Mouse (Mus musculus) heart, postnatal 36 days (tissue): ENCODE data around the gene Dnase1l3. TPM values are rescaled to one million over a fixed set of nuclear protein-coding genes. Genes with fewer than 3 reads are reported as not detected.
A peak's percentile ranks its signal among the peaks of the same experiment; 100 is the strongest.

Experiments used
- DNase-seq, 2 experiments: peaks; one replicate each; pipeline ENCODE4 v3.0.0; 2021 to 2022
- intact Hi-C: fragments of 180-260 bp; cut with DNase I; formaldehyde crosslinking; loops from one replicate; pipeline ENCODE4 v1.15.1; 2025
- total RNA-seq, 2 experiments: library from RNA; stranded (reverse); gene quantifications; 2 replicates each; pipeline ENCODE4 v1.2.3; 2021

Gene Dnase1l3
- total RNA-seq, 2 experiments from 2014 or later = 0.06 to 0.08 TPM

DNA sequence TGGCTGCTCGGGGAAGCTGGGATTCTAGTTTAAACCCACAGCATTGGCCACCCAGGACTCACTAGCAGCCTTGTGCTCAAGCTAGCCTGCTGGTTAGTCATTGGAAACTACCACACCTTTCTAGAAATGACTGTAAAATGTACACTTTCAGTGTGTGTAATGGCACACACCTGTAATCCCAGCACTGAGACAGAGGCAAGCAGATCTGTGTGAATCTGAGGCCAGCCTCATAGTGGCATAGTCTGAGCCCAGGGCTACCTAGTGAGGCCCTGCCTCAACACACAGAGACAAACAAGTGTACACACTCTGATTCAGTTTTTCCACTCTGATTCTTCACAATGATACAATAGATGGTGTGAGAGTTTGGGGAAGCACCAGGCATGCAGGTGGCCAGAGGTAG lies 5.0 kb downstream of the Dnase1l3 start:
- DNase-seq = no peak
- intact Hi-C loops = no loop called here

- no peak for DNase-seq
- intact Hi-C loops = no loop called here
Measured at GRCm38 (mm10) chr14:7986913-7987312, 7.5 kb downstream of the Dnase1l3 start.

DNA sequence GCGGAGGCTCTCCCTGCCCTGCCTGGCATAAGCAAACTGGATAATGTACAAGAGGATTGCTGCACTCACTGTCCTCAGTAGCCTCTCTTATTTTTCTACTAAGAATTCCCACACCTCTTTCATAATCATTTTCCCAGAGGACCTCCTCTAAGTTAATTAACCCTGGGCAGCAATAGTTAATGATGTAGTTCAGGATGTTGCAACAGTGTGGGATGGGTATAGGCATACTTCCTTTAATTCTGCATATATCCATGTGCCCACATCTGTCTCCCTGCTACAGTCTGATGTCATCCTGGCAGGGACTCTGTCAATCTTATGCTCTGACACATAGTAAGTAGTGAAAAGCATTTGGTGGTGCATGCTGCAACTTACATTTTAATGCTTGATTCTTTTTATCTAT lies 13.1 kb downstream of the Dnase1l3 start:
- DNase-seq = no peak
- intact Hi-C loops = no loop called here

DNA sequence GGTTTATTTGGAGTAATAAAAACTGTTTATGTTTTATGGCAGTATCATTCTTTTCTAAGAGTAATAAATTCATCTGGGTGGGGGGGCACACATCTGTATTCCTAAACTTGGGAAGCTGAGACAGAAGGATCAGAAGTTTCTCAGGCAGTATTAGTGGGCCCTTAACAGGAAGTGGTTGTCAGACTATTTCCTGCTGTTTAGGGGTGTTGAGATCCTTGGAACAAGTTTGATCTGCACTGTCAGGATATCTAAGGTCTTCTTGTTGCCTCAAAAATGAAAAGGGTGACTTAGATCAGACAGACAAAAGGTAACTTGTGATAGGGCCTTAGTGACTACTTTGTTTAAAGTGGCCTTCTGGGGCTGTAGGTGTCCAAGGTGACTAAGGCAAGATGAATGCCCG lies 16.2 kb downstream of the Dnase1l3 start:
- no peak for DNase-seq
- intact Hi-C loops = no loop called here

DNA sequence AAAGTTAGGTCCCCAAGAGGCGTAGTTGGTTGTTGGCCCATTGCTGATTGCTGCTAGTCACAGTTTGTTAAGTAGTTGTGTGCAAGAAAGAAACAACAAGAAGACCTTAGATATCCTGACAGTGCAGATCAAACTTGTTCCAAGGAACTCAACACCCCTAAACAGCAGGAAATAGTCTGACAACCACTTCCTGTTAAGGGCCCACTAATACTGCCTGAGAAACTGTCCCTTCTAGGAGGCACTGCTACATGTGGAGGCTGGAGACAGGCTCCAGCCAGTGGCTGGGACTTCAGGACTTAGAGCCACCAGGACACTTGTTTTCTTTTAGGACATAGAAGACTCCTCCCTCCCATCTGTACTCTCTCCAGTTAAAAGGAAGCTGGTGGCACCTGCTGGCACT lies 16.9 kb downstream of the Dnase1l3 start:
- intact Hi-C loops = no loop called here
- DNase-seq = no peak

- intact Hi-C loops = no loop called here
- no peak for DNase-seq
Measured at GRCm38 (mm10) chr14:7975177-7975576, 19.2 kb downstream of the Dnase1l3 start.

GRCm38 (mm10) chr14:7974643-7975042 lies 19.7 kb downstream of the Dnase1l3 start:
- intact Hi-C loops = no loop called here

GRCm38 (mm10) chr14:7971889-7972493 lies 22.4 kb downstream of the Dnase1l3 start:
- intact Hi-C loops = no loop called here
- DNase-seq = no peak

More at GRCm38 (mm10) chr14:7974643-7975042, 19.7 kb downstream of the Dnase1l3 start:
- no peak for DNase-seq

GRCm38 (mm10) chr14:7964219-7964889 lies 30.0 kb downstream of the Dnase1l3 start:
- intact Hi-C loops = loop anchor here (2.0 to 5.0 kb wide), 5 partner anchors 80 to 383 kb away; partner anchors contain the start of genes Acox2, Flnb and Pdhb
- peak; percentile 71 to 74 for DNase-seq

DNA sequence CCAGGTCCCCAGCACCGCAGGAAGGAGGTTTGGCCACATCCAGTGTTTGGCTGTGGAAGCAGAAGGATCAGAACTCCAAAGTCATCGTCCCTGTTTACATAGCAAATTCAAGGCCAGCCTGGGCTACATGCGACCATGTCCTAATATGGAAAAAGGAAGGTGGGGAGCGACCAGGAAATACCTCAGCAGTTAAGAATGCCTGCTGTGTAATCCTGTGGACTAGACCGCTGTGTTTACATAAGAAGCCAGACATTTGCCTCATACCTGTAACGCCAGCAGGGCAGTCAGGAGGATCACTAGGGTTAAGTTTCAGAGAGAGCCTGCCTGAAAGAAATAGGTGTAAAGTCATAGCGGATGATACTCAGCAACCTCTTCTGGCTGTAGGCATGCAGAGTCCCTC lies 31.2 kb downstream of the Dnase1l3 start:
- DNase-seq = no peak
- intact Hi-C loops = loop anchor here (5.0 kb wide), 3 partner anchors 209 to 384 kb away; partner anchors contain the start of genes Acox2 and Pdhb

- DNase-seq = no peak
- intact Hi-C loops = loop anchor here (1.0 to 5.0 kb wide), 4 partner anchors 32 to 385 kb away; partner anchors contain the start of genes Acox2, Dnase1l3 and Pdhb
Measured at GRCm38 (mm10) chr14:7962626-7963025, 31.7 kb downstream of the Dnase1l3 start.

GRCm38 (mm10) chr14:7961714-7962113 lies 32.7 kb downstream of the Dnase1l3 start:
- no peak for DNase-seq

DNA sequence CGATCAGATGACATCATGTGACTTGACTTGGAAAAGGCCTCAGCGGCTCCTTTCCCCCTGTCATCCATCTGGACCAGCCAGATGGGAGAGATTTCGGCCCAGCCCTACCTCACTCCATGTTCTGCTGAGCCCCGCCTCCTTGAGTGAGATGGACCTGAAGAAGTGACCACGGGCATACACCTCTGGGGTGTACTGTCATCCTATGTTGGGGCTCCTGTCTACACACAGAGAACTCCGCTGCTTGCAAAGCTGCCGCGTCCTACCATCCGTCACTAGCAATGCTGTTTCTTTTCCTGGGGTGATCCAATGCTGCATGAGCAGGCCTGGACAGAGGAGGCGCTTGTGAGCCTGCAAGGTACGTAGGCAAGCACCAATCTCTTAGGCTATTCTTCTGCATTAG lies 33.8 kb downstream of the Dnase1l3 start:
- intact Hi-C loops = loop anchor here (5.0 kb wide), 3 partner anchors 212 to 387 kb away; partner anchors contain the start of genes Acox2 and Pdhb
- DNase-seq = no peak

More at GRCm38 (mm10) chr14:7961714-7962113, 32.7 kb downstream of the Dnase1l3 start:
- intact Hi-C loops = loop anchor here (1.0 to 5.0 kb wide), 4 partner anchors 33 to 386 kb away; partner anchors contain the start of genes Acox2, Dnase1l3 and Pdhb

DNA sequence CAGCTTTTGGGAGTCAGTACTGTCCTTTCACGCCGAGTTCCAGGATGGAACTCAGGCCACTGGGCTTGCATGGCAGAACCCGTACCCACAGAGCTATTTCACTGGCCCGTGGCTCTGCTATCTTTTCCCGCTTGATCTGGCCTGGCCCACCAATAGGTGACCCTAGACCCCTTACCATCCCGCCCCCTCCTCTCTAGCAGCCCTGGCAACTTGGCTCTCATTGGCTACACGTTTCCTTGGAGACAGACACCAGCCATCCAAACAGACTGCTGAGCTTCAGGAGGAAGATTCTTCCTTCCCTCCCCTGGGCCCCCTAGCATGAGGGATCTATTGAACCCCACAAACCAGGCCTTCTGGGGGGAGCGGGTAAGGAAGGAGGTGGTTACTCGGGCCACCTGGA lies 37.3 kb downstream of the Dnase1l3 start, which contains the start of gene Gm45521:
Gene Gm45521, plus strand, starts transcription at position 240 of the 400 bp plus-strand sequence.
- intact Hi-C loops = no loop called here
- DNase-seq = no peak

DNA sequence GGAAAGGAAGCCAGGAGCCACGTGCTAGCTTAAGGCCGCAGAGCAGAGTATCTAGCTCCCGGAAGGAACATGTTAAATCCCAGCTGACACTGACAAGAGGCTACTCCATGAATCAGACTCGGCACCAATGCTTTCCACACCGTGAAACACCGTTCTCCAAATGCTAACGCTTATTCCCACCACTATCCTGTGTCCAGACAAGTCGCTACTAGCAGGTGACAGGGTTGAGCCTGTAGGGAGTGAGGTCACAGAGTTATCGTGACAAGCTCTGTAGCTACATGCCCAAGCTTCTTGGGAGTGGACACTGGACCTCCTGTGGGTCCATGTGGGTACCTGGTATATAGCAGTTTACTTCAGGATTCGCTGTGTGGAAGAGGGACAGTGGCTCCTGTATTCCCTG lies 37.9 kb downstream of the Dnase1l3 start:
- intact Hi-C loops = no loop called here
- no peak for DNase-seq

GRCm38 (mm10) chr14:7954071-7954471 lies 40.3 kb downstream of the Dnase1l3 start:
- intact Hi-C loops = no loop called here
- no peak for DNase-seq

DNA sequence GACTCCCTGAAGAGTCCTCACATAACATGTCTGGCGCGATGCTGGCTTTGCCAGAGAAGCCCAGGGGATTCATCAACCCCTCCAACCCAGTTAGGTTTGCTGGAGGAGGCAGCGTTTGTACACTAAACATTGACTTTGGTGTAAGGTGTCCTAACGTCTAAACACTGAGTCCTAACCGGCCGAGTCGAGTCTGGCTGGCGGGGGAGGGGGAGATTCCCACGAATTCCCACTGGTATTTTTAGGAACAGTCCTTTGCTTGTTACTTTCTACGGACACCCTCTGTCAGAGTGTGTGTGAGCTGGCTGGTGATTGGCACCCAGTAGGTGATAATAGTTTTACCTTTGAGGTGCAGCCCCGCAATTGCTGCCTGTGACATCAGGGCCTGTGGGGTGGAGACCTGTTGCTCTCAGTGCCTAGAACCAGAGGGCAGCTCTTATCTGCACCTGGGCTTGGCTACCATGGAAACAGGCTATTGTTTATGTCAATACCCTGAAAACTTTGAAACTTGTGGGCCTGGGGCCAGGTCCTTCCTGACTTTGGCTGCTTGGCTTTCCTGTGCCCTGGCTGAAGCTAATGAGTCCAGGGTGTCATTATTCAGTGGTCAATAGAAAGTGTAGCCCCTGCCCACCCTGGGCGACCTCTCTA lies 41.6 kb downstream of the Dnase1l3 start:
- intact Hi-C loops = no loop called here
- peak; percentile 54 to 59 for DNase-seq

GRCm38 (mm10) chr14:7951234-7951633 lies 43.1 kb downstream of the Dnase1l3 start:
- intact Hi-C loops = no loop called here
- DNase-seq = no peak

- intact Hi-C loops = loop anchor here (2.0 kb wide), 1 partner anchor 128 kb away; the partner anchor contains the start of gene Flnb
- DNase-seq = no peak
Measured at GRCm38 (mm10) chr14:7945261-7945660, 49.1 kb downstream of the Dnase1l3 start.

DNA sequence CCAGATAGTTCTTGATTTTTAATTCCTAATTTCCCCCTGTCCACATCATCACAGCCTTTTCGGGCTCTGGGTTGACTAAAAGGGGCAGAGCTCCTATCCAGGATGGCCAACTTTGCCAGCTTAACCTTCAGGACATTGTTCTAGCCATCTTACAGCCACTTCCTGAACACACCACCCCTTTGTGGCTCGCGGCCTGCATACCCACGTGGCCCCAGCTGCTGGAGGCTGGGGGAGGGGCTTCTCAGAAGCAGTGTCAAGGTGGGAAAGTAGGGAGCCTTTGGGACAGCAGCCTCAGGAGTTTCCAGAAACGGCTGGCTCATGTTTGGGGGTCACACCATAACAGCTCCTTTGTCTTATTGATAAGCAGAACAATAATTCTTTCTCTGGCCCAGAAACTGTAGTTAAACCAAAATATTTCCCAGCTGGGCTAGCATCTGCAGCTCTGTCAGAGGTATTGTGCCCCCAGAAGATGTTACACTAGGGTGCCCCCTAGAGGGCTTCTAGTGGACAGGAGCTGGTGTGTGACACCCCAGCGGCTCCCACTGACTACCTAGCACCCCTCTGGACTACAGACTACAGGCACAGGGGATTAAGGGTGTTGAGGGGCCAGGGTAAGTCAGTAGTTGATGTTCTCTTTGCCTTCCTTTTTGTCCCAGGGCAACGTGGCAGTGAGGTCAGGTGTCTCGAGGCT lies 49.9 kb downstream of the Dnase1l3 start:
- intact Hi-C loops = loop anchor here (2.0 kb wide), 1 partner anchor 128 kb away; the partner anchor contains the start of gene Flnb
- DNase-seq = peak in 1 of 2 experiments; percentile 19
